Mouse (Mus musculus) lung, adult 2 months (tissue): ENCODE measurements around the gene Hivep2.

Experiments used
- CTCF ChIP-seq: fragments of 200-500 bp; IDR thresholded peaks from 2 replicates; pipeline ENCODE4 v1.5.1; 2011; ENCODE audit warnings: mild to moderate bottlenecking, low read length, control low read depth; ENCODE audit not compliant: insufficient read depth
- POLR2A ChIP-seq: fragments of 200-500 bp; IDR thresholded peaks from 2 replicates; pipeline ENCODE4 v1.6.1; 2011; ENCODE audit warnings: low read depth, mild to moderate bottlenecking, control low read depth, low read length, borderline replicate concordance; ENCODE audit errors: extremely low read depth

DNA sequence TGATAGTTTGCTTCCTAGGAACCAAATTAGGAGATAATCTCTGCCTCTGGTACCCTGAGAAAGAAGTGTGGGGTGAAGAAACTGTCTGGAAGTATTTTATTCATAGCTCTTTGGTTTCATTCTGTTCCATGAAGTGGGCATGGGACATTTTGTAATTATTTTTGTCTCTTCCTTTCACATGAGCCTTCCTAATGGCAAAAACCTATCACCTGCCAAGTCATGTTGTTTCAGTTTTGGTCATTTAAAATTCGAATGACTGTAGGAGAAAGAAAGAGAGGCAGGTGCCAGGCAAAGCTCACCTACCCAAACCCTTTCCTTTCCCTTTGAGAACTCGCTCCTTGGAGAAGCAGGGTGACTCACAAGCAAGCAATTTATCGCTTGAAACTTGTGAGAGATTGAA is 53.3 kb downstream of the Hivep2 start:
- no peak for TF ChIP-seq CTCF
- no peak for TF ChIP-seq POLR2A
